In genomic region chr4:102620179-102620910, GRCm38 (mm10) we compare ENCODE assay signal across 16 mouse cellular contexts.
A peak's percentile ranks its signal among the peaks of the same experiment; 100 is the strongest.
DNase-seq lines count a peak whose midpoint lies in the region; ATAC-seq and TF ChIP-seq lines count a peak whose summit lies in the region.
"Had no signal": no experiment of that assay in that cellular context is flagged by ENCODE, and none has a peak within 500 bp of the region (broad histone marks: within the 10 kb centered on the region; RNA-seq: fewer than 3 reads in every experiment).

No protein-coding gene starts in this region.

- TF ChIP-seq POLR2A in kidney, adult 2 months (IDR thresholded peaks at IDR 0.05; ENCODE audit: low read depth, low read length): no peak

- peak; percentile 74; the same call in 1 of the 2 replicates for ATAC-seq in embryonic facial prominence, embryonic 14.5 days (ENCODE audit: low read depth)
- ATAC-seq in intestine, embryonic 14.5 days (replicated peaks; ENCODE audit: low FRiP score, low TSS enrichment, low read depth): no peak
- ATAC-seq in intestine, embryonic 16.5 days: no peak
- ATAC-seq: liver, postnatal 0 days had no signal

- H3K4me2 ChIP-seq in embryonic facial prominence, embryonic 14.5 days (ENCODE audit: low read depth, low read length): no peak overlapping the region
- no peak overlapping the region for H3K4me2 ChIP-seq in intestine, embryonic 14.5 days (ENCODE audit: low read length)
- H3K4me2 ChIP-seq in intestine, embryonic 16.5 days (ENCODE audit: low read depth, low read length): no peak overlapping the region

- H3K9ac ChIP-seq in embryonic facial prominence, embryonic 14.5 days (ENCODE audit: low read depth, low read length): no peak overlapping the region
- no peak overlapping the region for H3K9ac ChIP-seq in intestine, embryonic 14.5 days (ENCODE audit: low read length)
- H3K9ac ChIP-seq in intestine, embryonic 16.5 days (ENCODE audit: low read depth, low read length): no peak overlapping the region
- H3K9ac ChIP-seq: liver, postnatal 0 days had no signal

- WGBS in embryonic facial prominence, embryonic 14.5 days: 62% methylated on average over 5 of the region's 5 CpGs
- 81% methylated on average over 4 of the region's 5 CpGs for WGBS in embryonic facial prominence, embryonic 10.5 days
- WGBS in intestine, embryonic 14.5 days: 50% methylated on average over 5 of the region's 5 CpGs
- WGBS in intestine, embryonic 16.5 days: 74% methylated on average over 4 of the region's 5 CpGs
- 77% methylated on average over 5 of the region's 5 CpGs for WGBS in kidney, adult 2 months

- H3K27me3 ChIP-seq in embryonic facial prominence, embryonic 14.5 days (replicated peaks; ENCODE audit: control insufficient read depth, insufficient read depth, low read length): no peaks in the 10 kb centered on the region
- H3K27me3 ChIP-seq in embryonic facial prominence, embryonic 10.5 days (replicated peaks; ENCODE audit: low read depth, poor library complexity, severe bottlenecking): no peaks in the 10 kb centered on the region
- H3K27me3 ChIP-seq in intestine, embryonic 14.5 days (replicated peaks; ENCODE audit: control insufficient read depth, insufficient read depth, low read length): no peaks in the 10 kb centered on the region
- H3K27me3 ChIP-seq in intestine, embryonic 16.5 days (replicated peaks; ENCODE audit: control insufficient read depth, insufficient read depth, low read length): no peaks in the 10 kb centered on the region
- no peaks in the 10 kb centered on the region for H3K27me3 ChIP-seq in kidney, adult 2 months (replicated peaks; ENCODE audit: control insufficient read depth, insufficient read depth, low read length)

- peak; percentile 36 for DNase-seq in embryonic facial prominence, embryonic 14.5 days (ENCODE audit: low spot score)
- no peak for DNase-seq in embryonic facial prominence, embryonic 10.5 days (ENCODE audit: low spot score)
- peak; percentile 42 for DNase-seq in intestine, embryonic 14.5 days (ENCODE audit: low spot score)
- DNase-seq in MN1 (ENCODE audit: low spot score): peak; percentile 12
- peak; percentile 32 for DNase-seq in brain, embryonic 18.5 days (ENCODE audit: low read depth, low spot score)
- DNase-seq in kidney, adult 2 months: no peak
- DNase-seq in retina, embryonic 14.5 days (ENCODE audit: low spot score): no peak
- DNase-seq: adrenal gland, postnatal 36 days; heart, postnatal 10 days; kidney, adult 11 months; liver, postnatal 0 days; right cerebral cortex, postnatal 25 days; thymus, adult 18-20 months had no signal

- H3K27ac ChIP-seq in embryonic facial prominence, embryonic 14.5 days (replicated peaks; ENCODE audit: low read depth, low read length): no peak overlapping the region
- H3K27ac ChIP-seq in embryonic facial prominence, embryonic 10.5 days (replicated peaks): no peak overlapping the region
- no peak overlapping the region for H3K27ac ChIP-seq in intestine, embryonic 14.5 days (ENCODE audit: low read depth)
- no peak overlapping the region for H3K27ac ChIP-seq in intestine, embryonic 16.5 days (ENCODE audit: low read length)
- no peak overlapping the region for H3K27ac ChIP-seq in kidney, adult 2 months (ENCODE audit: insufficient read depth, low read depth, low read length)
- H3K27ac ChIP-seq: macrophage had no signal

- no peaks in the 10 kb centered on the region for H3K36me3 ChIP-seq in embryonic facial prominence, embryonic 14.5 days (ENCODE audit: control insufficient read depth, insufficient read depth, low read length)
- H3K36me3 ChIP-seq in embryonic facial prominence, embryonic 10.5 days (replicated peaks): no peaks in the 10 kb centered on the region
- no peaks in the 10 kb centered on the region for H3K36me3 ChIP-seq in intestine, embryonic 14.5 days (ENCODE audit: control insufficient read depth, insufficient read depth, low read length)
- no peaks in the 10 kb centered on the region for H3K36me3 ChIP-seq in intestine, embryonic 16.5 days (ENCODE audit: control insufficient read depth, insufficient read depth, low read length)
- H3K36me3 ChIP-seq in kidney, adult 2 months (ENCODE audit: control insufficient read depth, insufficient read depth, low read length): no peaks in the 10 kb centered on the region
- H3K36me3 ChIP-seq: G1E had no signal

- H3K9me3 ChIP-seq in embryonic facial prominence, embryonic 14.5 days (ENCODE audit: control insufficient read depth, low read length): no peaks in the 10 kb centered on the region
- H3K9me3 ChIP-seq in embryonic facial prominence, embryonic 10.5 days: no peaks in the 10 kb centered on the region
- no peaks in the 10 kb centered on the region for H3K9me3 ChIP-seq in intestine, embryonic 14.5 days (ENCODE audit: control insufficient read depth, low read length)
- no peaks in the 10 kb centered on the region for H3K9me3 ChIP-seq in intestine, embryonic 16.5 days (ENCODE audit: control insufficient read depth, low read length)

- H3K4me3 ChIP-seq in embryonic facial prominence, embryonic 14.5 days (ENCODE audit: low read depth, low read length): no peak overlapping the region
- no peak overlapping the region for H3K4me3 ChIP-seq in embryonic facial prominence, embryonic 10.5 days
- H3K4me3 ChIP-seq in intestine, embryonic 14.5 days (ENCODE audit: low read depth, low read length): no peak overlapping the region
- no peak overlapping the region for H3K4me3 ChIP-seq in intestine, embryonic 16.5 days (ENCODE audit: low read length)
- no peak overlapping the region for H3K4me3 ChIP-seq in kidney, adult 2 months (ENCODE audit: insufficient read depth, low read depth, low read length)

- TF ChIP-seq CTCF in kidney, adult 2 months (conservative IDR thresholded peaks at IDR 0.05; ENCODE audit: insufficient read depth, insufficient read length, low read depth, low read length): no peak

- no peaks in the 10 kb centered on the region for H3K4me1 ChIP-seq in embryonic facial prominence, embryonic 14.5 days (ENCODE audit: control insufficient read depth, insufficient read depth, low read length)
- H3K4me1 ChIP-seq in embryonic facial prominence, embryonic 10.5 days: no peaks in the 10 kb centered on the region
- H3K4me1 ChIP-seq in intestine, embryonic 14.5 days (replicated peaks; ENCODE audit: control insufficient read depth, insufficient read depth, low read length): no peaks in the 10 kb centered on the region
- no peaks in the 10 kb centered on the region for H3K4me1 ChIP-seq in intestine, embryonic 16.5 days (ENCODE audit: control insufficient read depth, insufficient read depth, low read length)
- H3K4me1 ChIP-seq in kidney, adult 2 months (ENCODE audit: control insufficient read depth, insufficient read depth, low read length): no peaks in the 10 kb centered on the region

Comparison
In these comparisons a context has a peak if more than half of its experiments do, and no peak if none do; other contexts are left out.
1. DNase-seq: peak in embryonic facial prominence, embryonic 14.5 days (single experiment), intestine, embryonic 14.5 days (single experiment), MN1 (single experiment) and brain, embryonic 18.5 days (single experiment); none in embryonic facial prominence, embryonic 10.5 days (single experiment), kidney, adult 2 months (single experiment) and retina, embryonic 14.5 days (single experiment).